Comparison of ENCODE assay signal across 8 mouse cellular contexts in genomic region chr8:45934582-45935014, GRCm38 (mm10). TPM values are rescaled to one million over a fixed set of nuclear protein-coding genes. Genes with fewer than 3 reads are reported as not detected.
DNase-seq lines count a peak whose midpoint lies in the region; ATAC-seq and TF ChIP-seq lines count a peak whose summit lies in the region.

Gene Ccdc110 (plus strand): TSS chr8:45934619.

- peaks cover 47% of the 10 kb centered on the region for H3K9me3 ChIP-seq in E14TG2a.4 (ENCODE audit: low read length)
- H3K9me3 ChIP-seq in forebrain, embryonic 12.5 days = no peaks in the 10 kb centered on the region
- H3K9me3 ChIP-seq in heart, embryonic 16.5 days (replicated peaks; ENCODE audit: control insufficient read depth, low read length) = peaks cover 2% of the 10 kb centered on the region; the same call in 1 of the 2 replicates
- no peaks in the 10 kb centered on the region for H3K9me3 ChIP-seq in liver, embryonic 13.5 days (replicated peaks)
- no peaks in the 10 kb centered on the region for H3K9me3 ChIP-seq in stomach, embryonic 15.5 days

- no peak within 1 kb of the TSS for H3K27ac ChIP-seq in forebrain, embryonic 12.5 days
- no peak within 1 kb of the TSS for H3K27ac ChIP-seq in heart, embryonic 16.5 days (ENCODE audit: low read length)
- no peak within 1 kb of the TSS for H3K27ac ChIP-seq in liver, embryonic 13.5 days
- H3K27ac ChIP-seq in stomach, embryonic 15.5 days = no peak within 1 kb of the TSS

- ATAC-seq in forebrain, embryonic 12.5 days (ENCODE audit: low FRiP score) = peak; percentile 73
- peak; percentile 70 for ATAC-seq in heart, embryonic 16.5 days (replicated peaks; ENCODE audit: extremely low read depth, insufficient read depth, low FRiP score)
- no peak for ATAC-seq in liver, embryonic 13.5 days (ENCODE audit: low read depth)
- ATAC-seq in stomach, embryonic 15.5 days (ENCODE audit: insufficient read depth, low FRiP score, low read depth) = peak; percentile 83; the same call in 1 of the 2 replicates

- peak within 1 kb of the TSS; percentile 59 for H3K4me2 ChIP-seq in forebrain, embryonic 12.5 days
- peak within 1 kb of the TSS; percentile 67 for H3K4me2 ChIP-seq in heart, embryonic 16.5 days (ENCODE audit: low read depth, low read length)
- peak within 1 kb of the TSS; percentile 26; the same call in 1 of the 2 replicates for H3K4me2 ChIP-seq in liver, embryonic 13.5 days
- H3K4me2 ChIP-seq in stomach, embryonic 15.5 days = peak within 1 kb of the TSS; percentile 48

- peaks cover 8% of the 10 kb centered on the region; the same call in 1 of the 2 replicates for H3K4me1 ChIP-seq in E14TG2a.4 (replicated peaks; ENCODE audit: low read depth, low read length)
- H3K4me1 ChIP-seq in forebrain, embryonic 12.5 days = peaks cover 4% of the 10 kb centered on the region
- H3K4me1 ChIP-seq in heart, embryonic 16.5 days (ENCODE audit: control insufficient read depth, insufficient read depth, low read length) = peaks cover 8% of the 10 kb centered on the region; the same call in 1 of the 2 replicates
- no peaks in the 10 kb centered on the region for H3K4me1 ChIP-seq in liver, embryonic 13.5 days (replicated peaks)
- no peaks in the 10 kb centered on the region for H3K4me1 ChIP-seq in stomach, embryonic 15.5 days

- DNase-seq in c-Kit-positive CD71-positive TER-119-positive erythroid progenitor cells, embryonic 14.5 days (ENCODE audit: low spot score) = peak; percentile 71
- DNase-seq in kidney, postnatal 25 days = peak; percentile 93 to 98
- DNase-seq in liver, embryonic 13.5 days = peak; percentile 73
- DNase-seq in neural tube, embryonic 10.5 days (ENCODE audit: extremely low spot score, low spot score) = peak; percentile 98

- WGBS in forebrain, embryonic 12.5 days = 3% methylated on average over 23 of the region's 23 CpGs
- WGBS in heart, embryonic 16.5 days = 4% methylated on average over 23 of the region's 23 CpGs
- WGBS in liver, embryonic 13.5 days (ENCODE audit: insufficient replicate concordance) = 4% methylated on average over 23 of the region's 23 CpGs
- WGBS in stomach, embryonic 15.5 days = 5% methylated on average over 23 of the region's 23 CpGs

- no peak within 1 kb of the TSS; the same call in 1 of the 2 replicates for H3K4me3 ChIP-seq in E14TG2a.4 (replicated peaks; ENCODE audit: low read length)
- H3K4me3 ChIP-seq in forebrain, embryonic 12.5 days (replicated peaks) = peak within 1 kb of the TSS; percentile 37
- H3K4me3 ChIP-seq in heart, embryonic 16.5 days (ENCODE audit: low read length) = peak within 1 kb of the TSS; percentile 50
- H3K4me3 ChIP-seq in liver, embryonic 13.5 days (replicated peaks) = no peak within 1 kb of the TSS
- peak within 1 kb of the TSS; percentile 26 for H3K4me3 ChIP-seq in stomach, embryonic 15.5 days (replicated peaks)

- peak; percentile 66 for TF ChIP-seq CTCF in E14TG2a.4 (conservative IDR thresholded peaks at IDR 0.05; ENCODE audit: low read length)

- no peaks in the 10 kb centered on the region for H3K36me3 ChIP-seq in E14TG2a.4 (ENCODE audit: insufficient read depth, low read length)
- no peaks in the 10 kb centered on the region for H3K36me3 ChIP-seq in forebrain, embryonic 12.5 days (replicated peaks)
- no peaks in the 10 kb centered on the region for H3K36me3 ChIP-seq in heart, embryonic 16.5 days (ENCODE audit: control insufficient read depth, insufficient read depth)
- H3K36me3 ChIP-seq in liver, embryonic 13.5 days = no peaks in the 10 kb centered on the region
- no peaks in the 10 kb centered on the region for H3K36me3 ChIP-seq in stomach, embryonic 15.5 days

- no peaks in the 10 kb centered on the region for H3K27me3 ChIP-seq in E14TG2a.4 (ENCODE audit: insufficient read depth, low read length)
- H3K27me3 ChIP-seq in forebrain, embryonic 12.5 days = no peaks in the 10 kb centered on the region
- H3K27me3 ChIP-seq in heart, embryonic 16.5 days (ENCODE audit: control insufficient read depth, insufficient read depth, low read length) = no peaks in the 10 kb centered on the region; the same call in 1 of the 2 replicates
- no peaks in the 10 kb centered on the region for H3K27me3 ChIP-seq in liver, embryonic 13.5 days
- no peaks in the 10 kb centered on the region for H3K27me3 ChIP-seq in stomach, embryonic 15.5 days (replicated peaks)

- 0 out of 2 replicates have a peak within 1 kb of the TSS, but pooled peaks have one; percentile 17 for H3K9ac ChIP-seq in forebrain, embryonic 12.5 days
- H3K9ac ChIP-seq in heart, embryonic 16.5 days (ENCODE audit: low read length) = peak within 1 kb of the TSS; percentile 46
- no peak within 1 kb of the TSS for H3K9ac ChIP-seq in liver, embryonic 13.5 days
- H3K9ac ChIP-seq in stomach, embryonic 15.5 days = no peak within 1 kb of the TSS

RNA-seq across cellular contexts. Expression of gene Ccdc110, which starts in this region (rescaled TPM):
- polyA plus RNA-seq in forebrain, embryonic 12.5 days (2016; fragmentation: Nextera tagmentation; extraction: Ambion mirVana) = 0.08 and 0.13 TPM in 2 replicates
- polyA plus RNA-seq in heart, embryonic 16.5 days (2015; fragmentation: Nextera tagmentation; extraction: Ambion mirVana) = 0.16 TPM in 1 of 2 replicates, not detected in the other
- polyA plus RNA-seq in liver, embryonic 13.5 days (2015; fragmentation: Nextera tagmentation; extraction: Ambion mirVana) = not detected in 2 replicates
- not detected in 2 replicates for polyA plus RNA-seq in stomach, embryonic 15.5 days (2015; fragmentation: Nextera tagmentation; extraction: Ambion mirVana)

Comparison
In these comparisons a context has a peak if more than half of its experiments do, and no peak if none do; other contexts are left out.
1. Peak in ATAC-seq, H3K4me3 ChIP-seq, H3K9ac ChIP-seq and H3K4me2 ChIP-seq in forebrain, embryonic 12.5 days; RNA of the gene not detected or under 1 TPM.
2. Peak in ATAC-seq, H3K4me3 ChIP-seq, H3K9ac ChIP-seq and H3K4me2 ChIP-seq in heart, embryonic 16.5 days; RNA of the gene not detected or under 1 TPM.
3. Peak in DNase-seq and H3K4me2 ChIP-seq in liver, embryonic 13.5 days; RNA of the gene not detected or under 1 TPM.
4. Peak in ATAC-seq, H3K4me3 ChIP-seq and H3K4me2 ChIP-seq in stomach, embryonic 15.5 days; RNA of the gene not detected or under 1 TPM.